Comparison of ENCODE assay signal across 29 mouse cellular contexts in the genomic region with DNA sequence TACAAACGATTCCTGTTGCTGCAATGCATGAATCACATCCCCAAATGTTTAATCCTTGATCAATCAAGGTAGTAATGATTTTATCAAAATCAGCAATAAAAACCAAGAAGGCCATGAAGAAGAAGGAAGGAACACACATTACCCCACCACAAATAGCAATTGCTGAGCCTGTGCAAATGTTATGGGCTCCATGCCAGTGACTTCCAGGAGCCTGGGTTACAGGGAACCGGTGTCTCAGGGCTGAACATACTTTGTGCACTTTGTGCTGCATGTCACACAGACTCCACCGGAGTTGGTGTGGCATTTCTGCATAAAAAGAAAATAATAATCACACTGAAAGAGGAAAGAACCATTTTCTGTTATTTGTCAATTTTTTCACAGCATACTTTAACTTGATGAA. TPM values are rescaled to one million over a fixed set of nuclear protein-coding genes. Genes with fewer than 3 reads are reported as not detected.
DNase-seq lines count a peak whose midpoint lies in the region; ATAC-seq and TF ChIP-seq lines count a peak whose summit lies in the region.
"Had no signal": no experiment of that assay in that cellular context is flagged by ENCODE, and none has a peak within 500 bp of the region (broad histone marks: within the 10 kb centered on the region; RNA-seq: fewer than 3 reads in every experiment).

No protein-coding gene starts in this region.

- H3K27me3 ChIP-seq in kidney, embryonic 16.5 days (ENCODE audit: insufficient read depth, low read length) = no peaks in the 10 kb centered on the region
- H3K27me3 ChIP-seq in MEL (ENCODE audit: control insufficient read depth in 1 of 2, insufficient read depth in 2 of 2, low read length in 2 of 2) = no peaks in the 10 kb centered on the region
- no peaks in the 10 kb centered on the region for H3K27me3 ChIP-seq in forebrain, embryonic 16.5 days (replicated peaks; ENCODE audit: control insufficient read depth, insufficient read depth, low read length)
- H3K27me3 ChIP-seq: embryonic facial prominence, embryonic 15.5 days; forebrain, embryonic 13.5 days; hindbrain, embryonic 13.5 days; liver, embryonic 15.5 days; midbrain, embryonic 13.5 days; neural tube, embryonic 13.5 days; Patski had no signal

- no peak for TF ChIP-seq RAD21 in MEL (IDR thresholded peaks at IDR 0.05; ENCODE audit: low read depth, low read length)

- H3K4me1 ChIP-seq in kidney, embryonic 16.5 days (ENCODE audit: insufficient read depth, low read length) = no peaks in the 10 kb centered on the region
- H3K4me1 ChIP-seq in MEL (ENCODE audit: control insufficient read depth in 1 of 2, insufficient read depth in 2 of 2, low read length in 2 of 2) = peaks cover 0 to 11% of the 10 kb centered on the region in 2 experiments
- H3K4me1 ChIP-seq in forebrain, embryonic 16.5 days (replicated peaks; ENCODE audit: control insufficient read depth, insufficient read depth, low read length) = no peaks in the 10 kb centered on the region
- H3K4me1 ChIP-seq: embryonic facial prominence, embryonic 10.5 days; embryonic facial prominence, embryonic 15.5 days; forebrain, embryonic 13.5 days; hindbrain, embryonic 13.5 days; liver, embryonic 15.5 days; megakaryocyte, embryonic 14.5 days; midbrain, embryonic 13.5 days; neural tube, embryonic 13.5 days had no signal

- peaks cover 25% of the 10 kb centered on the region for H3K9me3 ChIP-seq in kidney, embryonic 16.5 days (ENCODE audit: low read length)
- no peaks in the 10 kb centered on the region for H3K9me3 ChIP-seq in MEL (replicated peaks; ENCODE audit: insufficient read depth, low read length)
- peaks cover 3% of the 10 kb centered on the region; the same call in 1 of the 2 replicates for H3K9me3 ChIP-seq in forebrain, embryonic 16.5 days (ENCODE audit: control insufficient read depth, low read length)
- H3K9me3 ChIP-seq: embryonic facial prominence, embryonic 15.5 days; hindbrain, embryonic 13.5 days had no signal

- H3K4me2 ChIP-seq in kidney, embryonic 16.5 days (replicated peaks; ENCODE audit: low read depth, low read length) = no peak overlapping the region
- no peak overlapping the region for H3K4me2 ChIP-seq in forebrain, embryonic 16.5 days (ENCODE audit: low read length)
- H3K4me2 ChIP-seq: embryonic facial prominence, embryonic 15.5 days; forebrain, embryonic 13.5 days; heart, embryonic 11.5 days; hindbrain, embryonic 13.5 days; liver, embryonic 15.5 days; midbrain, embryonic 13.5 days; neural tube, embryonic 13.5 days had no signal

- no peak for ATAC-seq in kidney, embryonic 16.5 days (ENCODE audit: low FRiP score, low TSS enrichment)
- ATAC-seq in forebrain, embryonic 16.5 days = no peak
- ATAC-seq: forebrain, embryonic 13.5 days; intestine, embryonic 16.5 days; midbrain, embryonic 13.5 days; Patski had no signal

- 0 out of 4 replicates have a peak, but pooled peaks of 1 of the 2 experiments have one; percentile 13 for TF ChIP-seq EP300 in MEL (IDR thresholded peaks at IDR 0.05; ENCODE audit: low read depth in 1 of 2, low read length in 2 of 2)

- H3K79me2 ChIP-seq in MEL (ENCODE audit: control insufficient read depth, insufficient read depth, low read length, poor library complexity) = no peaks in the 10 kb centered on the region

- no peak overlapping the region for H3K27ac ChIP-seq in kidney, embryonic 16.5 days (ENCODE audit: low read length)
- no peak overlapping the region for H3K27ac ChIP-seq in MEL (ENCODE audit: control insufficient read depth, low read depth, low read length)
- no peak overlapping the region for H3K27ac ChIP-seq in forebrain, embryonic 16.5 days (ENCODE audit: low read length)
- H3K27ac ChIP-seq: embryonic facial prominence, embryonic 10.5 days; embryonic facial prominence, embryonic 15.5 days; forebrain, embryonic 13.5 days; hindbrain, embryonic 13.5 days; liver, embryonic 15.5 days; midbrain, embryonic 13.5 days; neural tube, embryonic 13.5 days had no signal

- no peak for TF ChIP-seq POLR2A in MEL (IDR thresholded peaks at IDR 0.05; ENCODE audit: control insufficient read depth in 1 of 2, insufficient read depth in 1 of 2, low read depth in 1 of 2, low read length in 2 of 2, poor library complexity in 1 of 2)

- no peak for TF ChIP-seq CTCF in MEL (IDR thresholded peaks at IDR 0.05 in 2 of 3, conservative IDR thresholded peaks at IDR 0.05 in 1 of 3; ENCODE audit: control insufficient read depth in 1 of 3, insufficient read depth in 1 of 3, low read depth in 2 of 3, low read length in 3 of 3, poor library complexity in 1 of 3, severe bottlenecking in 1 of 3)

- WGBS in kidney, embryonic 16.5 days = 76% methylated on average over 3 of the region's 3 CpGs
- WGBS in forebrain, embryonic 16.5 days = 84% methylated on average over 3 of the region's 3 CpGs

- no peaks in the 10 kb centered on the region for H3K36me3 ChIP-seq in kidney, embryonic 16.5 days (ENCODE audit: insufficient read depth, low read length)
- H3K36me3 ChIP-seq in MEL (ENCODE audit: control insufficient read depth in 1 of 2, insufficient read depth in 2 of 2, low read length in 2 of 2) = peaks cover 0 to 16% of the 10 kb centered on the region in 2 experiments; a peak in 2 of 4 replicates
- H3K36me3 ChIP-seq in forebrain, embryonic 16.5 days (ENCODE audit: control insufficient read depth, insufficient read depth) = no peaks in the 10 kb centered on the region
- H3K36me3 ChIP-seq: embryonic facial prominence, embryonic 10.5 days; embryonic facial prominence, embryonic 15.5 days; G1E; hindbrain, embryonic 13.5 days; liver, embryonic 15.5 days; midbrain, embryonic 13.5 days; neural tube, embryonic 13.5 days had no signal

- no peak overlapping the region for H3K4me3 ChIP-seq in kidney, embryonic 16.5 days (ENCODE audit: low read length)
- H3K4me3 ChIP-seq in MEL (ENCODE audit: control insufficient read depth in 1 of 2, insufficient read depth in 1 of 2, low read depth in 2 of 2, low read length in 2 of 2) = no peak overlapping the region
- H3K4me3 ChIP-seq in forebrain, embryonic 16.5 days (replicated peaks; ENCODE audit: low read length) = no peak overlapping the region
- H3K4me3 ChIP-seq: embryonic facial prominence, embryonic 10.5 days; embryonic facial prominence, embryonic 15.5 days; forebrain, embryonic 13.5 days; hindbrain, embryonic 13.5 days; liver, embryonic 15.5 days; megakaryocyte, embryonic 14.5 days; midbrain, embryonic 13.5 days; neural tube, embryonic 13.5 days had no signal

- DNase-seq in kidney, adult 18-20 months = peak; percentile 38
- no peak for DNase-seq in kidney, postnatal 4 days
- DNase-seq in kidney, postnatal 25 days = peak; percentile 44 to 69
- peak; percentile 57 for DNase-seq in MEL (ENCODE audit: low read depth, low spot score)
- peak; percentile 13 for DNase-seq in fat pad, adult 2 months (ENCODE audit: extremely low read depth, low read depth, low spot score)
- no peak for DNase-seq in adrenal gland, postnatal 10 days
- DNase-seq: cerebellum, adult 8-10 months; cerebellum, postnatal 25 days; gastrocnemius, postnatal 25 days; heart, postnatal 4 days; liver; lung, postnatal 10 days; right cerebral cortex, postnatal 14 days; spleen, adult 18-20 months; thymus, postnatal 14 days had no signal

- no peak overlapping the region for H3K9ac ChIP-seq in kidney, embryonic 16.5 days (replicated peaks; ENCODE audit: low read length)
- no peak overlapping the region for H3K9ac ChIP-seq in MEL (ENCODE audit: control insufficient read depth, low read depth, low read length, poor library complexity, severe bottlenecking)
- H3K9ac ChIP-seq in forebrain, embryonic 16.5 days (replicated peaks; ENCODE audit: low read depth, low read length) = no peak overlapping the region
- H3K9ac ChIP-seq: embryonic facial prominence, embryonic 15.5 days; forebrain, embryonic 13.5 days; hindbrain, embryonic 13.5 days; liver, embryonic 15.5 days; midbrain, embryonic 13.5 days; neural tube, embryonic 13.5 days had no signal

TF ChIP-seq in MEL, 35 proteins besides CTCF, POLR2A, EP300 and RAD21:
- TF ChIP-seq SIN3A (IDR thresholded peaks at IDR 0.05; ENCODE audit: low read length) = 0 out of 2 replicates have a peak, but pooled peaks have one; percentile 10
- 0 out of 2 replicates have a peak, but pooled peaks have one; percentile 22 for TF ChIP-seq MAFK (IDR thresholded peaks at IDR 0.05; ENCODE audit: borderline replicate concordance, low read depth, low read length)
- TF ChIP-seq HCFC1 (IDR thresholded peaks at IDR 0.05; ENCODE audit: low read depth, low read length) = no peak

RNA-seq across cellular contexts. Expression of gene Zfp810, which starts 6.6 kb away (rescaled TPM):
- polyA plus RNA-seq in kidney, embryonic 16.5 days (2015; fragmentation: Nextera tagmentation; extraction: Ambion mirVana) = 20.7 and 23.0 TPM in 2 replicates
- total RNA-seq in MEL (2012; rRNA removed) = not detected in 2 replicates
- polyA plus RNA-seq in MEL (2012; ENCODE audit: insufficient read depth in 1 of 2, insufficient read length in 2 of 2, low read depth in 1 of 2, low replicate concordance in 2 of 2, missing spikeins in 1 of 2) = under 1 TPM in 1 of 2 experiments, not detected in 1; 0.13 TPM
- 10 to 100 TPM in 1 of 2 experiments, 1 to 10 TPM in 1; 9.2 to 12.4 TPM for total RNA-seq in adrenal gland, postnatal 10 days (2021)
- polyA plus RNA-seq in forebrain, embryonic 16.5 days (2015; fragmentation: Nextera tagmentation; extraction: Ambion mirVana) = 35.0 and 36.1 TPM in 2 replicates

RNA-seq across cellular contexts. Expression of gene Zfp599, which starts 54.4 kb away (rescaled TPM):
- 4.9 and 5.2 TPM in 2 replicates for polyA plus RNA-seq in kidney, embryonic 16.5 days (2015; fragmentation: Nextera tagmentation; extraction: Ambion mirVana)
- total RNA-seq in MEL (2012; rRNA removed) = 10.5 and 12.1 TPM in 2 replicates
- 1 to 10 TPM in 1 of 2 experiments, not detected in 1; 7.6 TPM for polyA plus RNA-seq in MEL (2012; ENCODE audit: insufficient read depth in 1 of 2, insufficient read length in 2 of 2, low read depth in 1 of 2, low replicate concordance in 2 of 2, missing spikeins in 1 of 2)
- 1 to 10 TPM in 1 of 2 experiments, under 1 TPM in 1; 0.90 to 1.3 TPM for total RNA-seq in adrenal gland, postnatal 10 days (2021)
- polyA plus RNA-seq in forebrain, embryonic 16.5 days (2015; fragmentation: Nextera tagmentation; extraction: Ambion mirVana) = 12.6 and 12.9 TPM in 2 replicates
- total RNA-seq: gastrocnemius, postnatal 25 days had no signal

Comparison
In these comparisons a context has a peak if more than half of its experiments do, and no peak if none do; other contexts are left out.
1. DNase-seq: peak in kidney, adult 18-20 months (single experiment), kidney, postnatal 25 days (2 of 2), MEL (single experiment) and fat pad, adult 2 months (single experiment); none in kidney, postnatal 4 days (0 of 2) and adrenal gland, postnatal 10 days (single experiment).